Mouse (Mus musculus) kidney, adult 8-10 months (tissue): ENCODE results near the gene Fry.

ENCODE experiments used
- DNase-seq, 2 experiments: peaks; one replicate each; pipeline ENCODE4 v3.0.0; 2022

Fry gene

DNA sequence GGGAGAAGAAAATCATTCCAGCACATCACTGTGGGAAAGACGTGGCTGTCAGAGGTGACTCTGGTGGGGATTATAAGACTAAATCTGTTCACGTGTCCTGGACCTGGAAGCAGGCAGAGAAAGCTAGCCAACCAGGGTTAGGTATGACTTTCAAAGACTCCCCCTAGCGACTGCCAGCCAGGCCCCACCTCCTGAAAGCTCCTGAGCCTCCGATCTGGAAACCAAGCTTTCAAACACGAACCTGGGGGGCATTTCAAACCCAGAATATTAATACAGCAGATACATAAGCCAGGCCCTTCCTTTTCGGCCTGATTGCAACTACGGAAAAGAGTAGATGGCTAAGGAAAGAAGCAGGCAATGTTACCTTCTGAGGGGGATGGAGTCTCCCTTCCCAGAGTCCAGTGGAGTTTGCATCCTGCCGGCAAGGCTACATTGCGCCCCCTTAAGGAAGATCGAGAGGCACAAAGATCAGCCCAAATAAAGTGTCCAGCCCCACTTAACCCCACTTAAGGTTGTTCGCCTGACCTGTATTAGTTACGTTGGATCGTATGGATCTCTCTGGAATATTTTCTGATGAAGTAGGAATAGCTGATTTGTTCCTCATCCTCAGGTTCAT lies 284.5 kb downstream of the Fry start:
- DNase-seq, result no peak

DNA sequence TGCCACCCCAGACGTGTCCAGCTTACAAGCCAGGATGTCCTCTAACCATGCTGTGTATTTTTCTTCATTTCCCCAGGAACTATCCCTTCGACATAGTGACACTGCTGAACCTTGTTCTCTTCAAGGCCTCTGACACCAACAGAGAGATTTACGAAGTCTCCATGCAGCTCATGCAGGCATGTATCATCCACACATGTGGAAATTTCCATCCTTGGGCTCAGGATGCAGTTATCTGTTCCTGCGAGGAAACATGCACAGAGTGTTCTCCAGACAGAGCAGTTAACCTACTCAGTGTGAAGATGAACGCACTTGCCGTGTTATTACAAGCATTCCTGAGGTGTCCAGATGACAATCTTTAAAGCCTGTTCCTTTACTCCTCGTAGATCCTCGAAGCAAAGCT lies 286.4 kb downstream of the Fry start:
- DNase-seq, result no peak

DNA sequence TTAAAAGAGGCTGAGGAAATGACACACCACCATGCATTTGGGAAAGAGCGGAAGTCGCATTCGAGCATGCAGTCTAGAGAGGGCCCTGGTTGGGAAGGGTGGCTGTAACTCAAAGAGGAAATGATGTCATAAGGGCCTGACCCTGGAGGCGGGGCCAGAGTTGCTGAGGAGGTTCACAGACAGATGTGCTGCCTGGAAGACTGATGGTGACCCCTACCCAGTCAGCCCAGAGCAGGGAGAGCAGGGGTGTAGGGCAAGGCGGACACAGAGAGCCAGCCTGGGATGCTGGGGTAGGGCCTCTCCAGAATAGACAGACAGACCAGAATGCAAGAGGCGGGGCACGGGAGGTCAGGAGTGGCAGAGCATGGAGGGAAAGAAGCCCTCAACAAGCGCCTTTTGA lies 290.5 kb downstream of the Fry start:
- DNase-seq, result peak in 1 of 2 experiments; percentile 8

DNA sequence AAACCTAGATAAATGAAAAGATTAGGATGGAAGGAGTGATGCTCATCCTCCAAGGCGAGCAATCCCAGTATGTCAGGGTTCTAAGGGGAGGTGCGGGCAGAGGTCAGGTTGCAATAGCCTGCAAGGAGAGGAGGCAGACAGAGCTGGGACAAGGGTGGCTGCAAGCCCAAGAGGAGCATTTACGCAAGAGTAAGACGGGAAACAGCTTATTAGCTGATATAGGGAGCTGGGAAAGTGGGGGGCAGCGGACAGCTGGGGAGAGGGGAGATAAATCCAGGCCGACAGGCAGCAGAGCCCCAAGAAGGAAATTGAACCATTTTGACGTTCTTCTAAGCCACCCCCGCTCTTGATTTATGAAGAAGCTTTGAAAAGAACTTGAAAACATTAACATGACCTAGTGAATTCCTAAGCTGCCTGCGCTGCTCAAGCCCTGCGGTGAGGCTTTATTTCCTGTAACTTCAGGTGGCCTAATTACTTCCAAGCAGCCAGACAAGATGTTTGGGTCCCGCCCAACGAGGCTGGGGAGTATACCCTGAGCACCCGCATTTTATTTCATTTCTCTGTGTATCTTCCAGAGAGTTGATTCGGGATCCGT lies 291.1 kb downstream of the Fry start:
- peak in 1 of 2 experiments; percentile 10 for DNase-seq

DNA sequence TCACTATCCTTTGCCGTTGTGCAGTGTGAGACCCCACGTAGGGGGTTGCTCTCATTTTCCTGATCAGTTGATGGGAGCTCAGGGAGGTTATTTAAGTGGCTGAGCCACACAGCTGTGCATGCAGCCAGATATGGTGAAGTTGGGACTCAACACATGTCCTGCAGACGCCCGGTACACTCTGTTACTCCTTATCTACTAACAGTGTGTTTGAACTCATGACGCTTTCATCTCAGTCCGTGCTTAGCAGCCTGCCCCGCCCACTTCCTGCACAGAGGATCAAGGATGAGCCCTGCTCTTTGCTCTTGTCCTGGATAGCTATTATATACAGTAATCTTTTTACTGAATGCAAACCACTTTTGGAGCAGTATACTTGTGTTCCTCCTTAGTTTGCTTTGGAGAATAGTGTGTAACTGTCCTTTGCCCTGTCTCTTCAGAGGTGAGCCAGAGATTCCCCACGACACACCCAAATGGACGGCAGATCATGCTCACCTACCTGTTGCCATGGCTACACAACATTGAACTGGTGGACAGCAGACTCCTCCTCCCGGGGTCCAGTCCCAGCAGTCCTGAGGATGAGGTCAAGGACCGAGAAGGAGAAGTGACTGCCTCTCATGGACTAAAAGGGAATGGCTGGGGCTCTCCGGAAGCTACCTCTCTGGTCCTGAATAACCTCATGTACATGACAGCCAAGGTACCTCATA lies 294.5 kb downstream of the Fry start:
- no peak for DNase-seq

DNA sequence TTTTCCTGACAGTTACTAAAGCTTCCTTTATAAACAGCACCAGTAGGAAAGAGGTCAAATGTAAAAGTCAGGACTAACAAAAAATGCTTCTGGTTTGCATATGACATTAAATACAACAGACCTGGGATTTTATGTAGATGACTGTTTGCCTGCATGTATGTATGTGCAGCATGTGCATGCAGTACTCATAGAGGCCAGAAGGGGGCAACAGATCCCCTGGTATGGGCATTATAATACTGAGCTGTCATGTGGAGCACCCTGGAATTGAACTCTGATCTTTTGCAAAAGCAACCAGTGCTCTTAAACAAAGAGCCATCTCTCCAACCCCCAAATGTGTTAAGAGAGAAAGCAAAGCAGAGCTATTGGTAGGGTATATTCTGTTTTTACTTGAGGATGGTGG lies 296.4 kb downstream of the Fry start:
- no peak for DNase-seq

DNA sequence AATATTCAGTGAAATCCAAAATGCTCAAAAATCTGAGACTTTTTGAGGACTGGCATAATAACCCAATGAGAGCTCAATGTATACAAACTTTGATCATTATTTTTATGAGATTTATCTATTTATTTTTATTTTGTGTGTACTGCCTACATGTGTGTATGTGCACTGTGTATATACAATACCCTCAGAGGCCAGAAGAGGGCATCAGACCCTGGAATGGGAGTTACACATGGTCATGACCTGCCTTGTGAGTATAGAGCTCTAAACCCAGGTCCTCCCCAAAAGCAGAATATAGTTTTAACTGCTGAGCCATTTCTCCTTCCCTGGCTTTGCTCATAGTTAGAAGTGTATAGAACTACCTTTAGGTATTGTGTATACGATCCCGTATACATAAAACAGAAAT lies 298.8 kb downstream of the Fry start:
- no peak for DNase-seq

DNA sequence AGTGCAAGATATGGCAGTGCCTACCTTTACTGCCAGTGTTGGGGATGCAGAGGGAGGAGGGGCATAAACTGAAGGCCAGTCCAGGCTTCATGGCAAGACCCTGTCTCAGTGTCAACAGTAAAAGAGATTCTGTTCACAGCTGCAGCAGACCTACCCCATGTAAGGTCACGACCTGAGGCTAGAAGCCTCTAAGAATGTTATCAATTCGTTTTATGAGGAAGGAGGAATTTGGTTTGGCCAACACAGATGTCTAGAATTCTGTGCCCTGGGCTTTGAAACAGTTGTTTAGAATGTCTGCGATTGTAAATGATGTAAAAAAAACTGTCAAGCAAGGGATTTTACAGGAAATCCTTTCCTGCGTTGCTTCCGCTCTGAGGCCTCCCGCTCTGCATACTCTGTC lies 299.6 kb downstream of the Fry start:
- no peak for DNase-seq

DNA sequence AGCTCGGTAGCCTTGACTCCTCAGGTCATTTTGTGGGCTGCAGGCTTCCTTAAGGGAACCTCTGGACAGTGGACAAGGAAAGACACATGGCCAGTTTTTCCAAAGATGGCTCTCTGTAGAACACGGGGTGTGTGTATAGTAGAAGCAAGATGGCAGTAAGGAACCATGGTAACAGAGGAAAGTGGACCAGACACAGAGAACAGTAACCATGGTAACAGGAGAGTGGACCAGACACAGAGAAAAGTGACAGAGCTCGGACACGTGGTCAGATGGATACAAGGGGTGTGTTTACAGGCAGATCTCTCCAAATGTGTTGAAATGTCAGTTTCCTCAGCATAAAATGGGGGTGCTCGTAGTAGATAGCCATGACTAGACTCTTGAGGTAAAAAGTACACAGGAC lies 306.6 kb downstream of the Fry start:
- no peak for DNase-seq

DNA sequence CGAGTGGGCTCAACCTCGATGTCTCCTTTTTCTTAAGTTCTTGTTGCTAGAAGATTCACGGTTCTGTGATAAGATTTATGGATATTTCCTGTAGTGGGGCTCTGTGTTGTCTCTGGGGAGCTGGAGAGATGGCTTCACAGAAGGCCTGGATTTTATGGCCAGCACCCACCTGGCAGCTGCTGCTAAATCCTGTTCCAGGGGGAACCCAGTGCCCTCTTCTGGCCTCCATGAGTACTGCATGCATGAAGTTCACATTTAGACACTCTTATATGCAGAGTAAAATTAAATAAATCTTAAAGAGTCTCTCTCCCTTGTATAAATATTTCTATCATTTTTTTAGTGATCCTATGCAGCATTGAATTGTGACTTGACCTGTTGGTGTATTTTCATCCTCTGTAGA lies 308.1 kb downstream of the Fry start:
- DNase-seq, result peak in 1 of 2 experiments; percentile 36

DNA sequence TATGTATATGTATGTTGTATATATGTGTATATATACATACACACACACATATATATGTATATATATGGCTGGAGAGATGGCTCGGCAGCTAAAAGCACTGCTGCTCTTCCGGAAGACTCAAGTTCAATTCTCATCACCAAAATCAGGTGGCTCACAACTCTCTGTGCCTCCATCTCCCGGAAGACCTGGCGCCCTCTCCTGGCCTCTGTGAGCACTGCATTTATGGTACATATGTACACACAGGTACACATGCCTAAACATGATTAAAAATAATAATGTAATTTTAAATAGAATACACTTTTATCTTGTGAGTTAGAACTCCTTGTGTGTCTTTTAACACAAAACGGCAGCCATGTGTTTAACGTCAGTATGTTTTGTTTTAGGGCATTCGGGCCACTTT lies 312.8 kb downstream of the Fry start:
- DNase-seq, result no peak

DNA sequence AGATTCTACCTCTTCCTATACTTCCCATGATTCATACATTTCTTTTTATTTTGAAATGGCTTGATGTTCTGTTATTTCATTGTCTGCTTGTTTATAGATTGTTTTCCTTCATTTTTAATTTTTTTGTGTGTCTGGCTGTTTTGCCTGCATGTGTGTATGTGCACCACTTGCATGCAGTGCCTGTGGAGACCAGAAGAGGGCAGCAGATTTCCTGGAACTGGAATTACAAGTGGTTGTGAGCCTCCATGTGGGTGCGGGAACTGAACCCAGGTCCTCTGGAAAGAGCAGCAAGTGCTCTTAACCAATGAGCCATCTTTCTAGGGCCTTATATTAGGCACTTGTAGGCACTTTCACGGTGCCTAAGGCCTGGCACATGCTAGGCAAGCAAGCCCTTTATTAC lies 314.5 kb downstream of the Fry start:
- DNase-seq, result no peak

DNA sequence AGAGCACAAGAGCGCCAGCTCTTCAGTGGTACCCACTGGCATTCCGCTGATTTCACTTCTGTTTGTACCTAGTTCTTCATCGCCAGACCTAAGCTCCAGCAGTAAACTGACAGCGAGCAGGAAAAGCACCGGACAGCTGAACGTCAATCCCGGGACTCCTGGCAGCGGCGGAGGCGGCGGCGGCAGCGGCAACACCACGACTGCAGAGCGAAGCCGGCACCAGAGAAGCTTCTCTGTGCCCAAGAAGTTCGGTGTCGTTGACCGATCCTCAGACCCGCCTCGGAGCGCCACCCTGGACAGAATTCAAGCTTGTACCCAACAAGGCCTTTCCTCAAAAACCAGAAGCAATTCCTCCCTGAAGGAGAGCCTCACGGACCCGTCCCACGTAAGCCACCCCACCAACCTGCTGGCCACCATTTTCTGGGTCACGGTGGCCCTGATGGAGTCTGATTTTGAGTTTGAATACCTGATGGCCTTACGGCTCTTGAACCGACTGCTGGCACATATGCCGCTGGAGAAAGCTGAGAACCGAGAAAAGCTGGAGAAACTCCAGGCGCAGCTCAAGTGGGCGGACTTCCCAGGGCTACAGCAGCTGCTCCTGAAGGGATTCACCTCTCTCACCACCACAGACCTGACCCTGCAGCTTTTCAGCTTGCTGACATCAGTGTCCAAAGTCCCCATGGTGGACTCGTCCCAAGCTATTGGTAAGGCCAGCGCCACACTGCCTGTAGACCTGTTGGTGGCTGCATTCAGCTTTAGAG lies 318.4 kb downstream of the Fry start:
- DNase-seq, result peak in 1 of 2 experiments; percentile 21

DNA sequence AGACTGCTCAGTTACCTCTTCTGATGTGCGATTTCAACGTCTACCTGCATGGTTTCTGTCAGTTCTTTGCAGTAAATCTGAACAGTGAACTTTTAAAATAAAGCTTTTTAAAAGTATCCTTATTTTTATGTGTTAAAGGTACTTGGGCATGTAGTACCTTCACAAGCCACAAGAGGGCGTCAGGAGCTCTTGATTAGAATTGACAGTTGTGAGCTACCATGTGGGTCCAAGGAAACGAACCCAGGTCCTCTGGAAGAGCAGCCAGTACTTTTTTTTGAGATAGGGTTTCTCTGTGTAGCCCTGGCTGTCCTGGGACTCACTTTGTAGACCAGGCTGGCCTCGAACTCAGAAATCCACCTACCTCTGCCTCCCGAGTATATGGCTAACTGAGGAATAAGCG lies 323.2 kb downstream of the Fry start:
- DNase-seq, result peak in 1 of 2 experiments; percentile 53

DNA sequence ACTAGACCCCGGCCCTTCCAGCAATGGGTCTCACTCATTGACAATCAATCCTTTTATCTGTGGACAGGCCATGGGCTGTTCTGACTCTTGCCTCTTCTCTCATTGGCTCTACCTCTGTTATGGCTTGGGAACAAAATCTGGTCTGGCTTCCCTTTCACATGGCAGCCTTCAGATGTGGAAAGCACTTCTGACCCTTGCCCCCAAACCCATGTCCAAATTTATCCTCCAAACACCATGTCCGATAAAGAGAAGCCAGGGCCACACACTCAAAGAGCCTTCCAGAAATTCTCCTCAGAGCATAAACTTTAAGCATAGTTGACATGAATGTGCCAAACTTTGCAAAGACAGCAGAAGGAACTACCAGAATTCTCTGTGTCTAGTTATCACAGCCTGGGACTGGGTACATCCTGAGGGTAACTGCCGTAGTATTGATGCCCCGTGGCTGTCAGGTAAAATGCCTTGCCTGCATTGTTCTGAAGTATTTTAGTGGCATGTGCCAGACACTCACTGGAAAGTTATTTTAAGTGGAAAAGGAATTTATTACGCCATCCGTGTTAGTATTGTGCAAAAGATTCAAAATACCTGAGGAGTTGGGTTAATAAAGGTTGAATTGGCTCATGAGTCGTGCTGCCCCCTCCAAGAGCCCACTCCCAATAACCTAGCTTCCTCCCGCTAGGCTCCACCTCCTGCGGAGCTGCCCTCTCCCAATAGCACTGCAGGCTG lies 333.0 kb downstream of the Fry start:
- DNase-seq, result no peak

DNA sequence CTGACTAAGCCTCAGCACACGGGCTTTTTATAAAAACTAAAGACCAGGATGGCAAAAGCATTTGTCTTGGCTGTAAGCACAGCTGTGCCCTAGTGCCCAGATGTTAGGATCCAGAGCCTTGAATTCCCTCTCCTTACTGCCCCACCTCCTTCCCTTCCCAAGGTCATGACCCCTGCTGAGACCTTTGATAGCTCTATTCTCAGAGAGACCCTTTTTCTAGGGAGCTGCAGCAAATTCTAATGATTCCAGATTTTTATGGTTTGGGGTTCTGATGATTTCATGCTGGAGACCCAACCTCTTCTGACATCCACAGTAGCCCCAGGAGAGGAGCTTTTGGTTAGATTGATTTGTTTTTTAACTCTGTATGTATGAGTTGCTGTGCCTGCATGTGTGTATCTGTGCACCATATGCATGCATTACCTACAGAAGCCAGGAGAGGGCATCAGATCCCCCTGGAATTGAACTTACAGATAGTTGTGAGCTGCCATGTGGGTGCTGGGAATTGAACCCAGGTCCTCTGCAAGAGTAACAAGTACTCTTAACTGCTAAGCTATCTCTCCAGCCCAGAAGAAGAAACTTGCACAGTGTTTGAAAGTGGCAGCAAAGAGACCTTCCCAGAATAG lies 333.7 kb downstream of the Fry start:
- no peak for DNase-seq

DNA sequence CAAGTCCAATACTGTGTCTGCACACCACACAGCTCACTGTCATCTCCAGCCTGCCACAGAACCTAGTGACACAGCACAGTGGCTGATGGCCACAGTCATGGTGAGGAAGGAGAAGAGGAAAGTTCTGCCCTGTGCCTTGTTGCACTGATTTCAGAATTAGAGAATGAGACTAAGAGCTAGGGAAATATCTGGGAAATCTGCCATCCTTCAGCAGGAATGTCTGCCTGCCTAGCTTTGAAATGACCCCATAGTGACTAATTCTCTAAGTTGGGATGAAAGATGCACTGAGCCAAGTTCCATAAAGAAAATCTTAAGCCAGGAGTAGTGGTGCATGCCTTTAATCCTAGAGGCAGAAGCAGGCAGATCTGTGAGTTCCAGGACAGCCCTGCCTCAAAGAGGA lies 334.2 kb downstream of the Fry start:
- DNase-seq, result no peak

DNA sequence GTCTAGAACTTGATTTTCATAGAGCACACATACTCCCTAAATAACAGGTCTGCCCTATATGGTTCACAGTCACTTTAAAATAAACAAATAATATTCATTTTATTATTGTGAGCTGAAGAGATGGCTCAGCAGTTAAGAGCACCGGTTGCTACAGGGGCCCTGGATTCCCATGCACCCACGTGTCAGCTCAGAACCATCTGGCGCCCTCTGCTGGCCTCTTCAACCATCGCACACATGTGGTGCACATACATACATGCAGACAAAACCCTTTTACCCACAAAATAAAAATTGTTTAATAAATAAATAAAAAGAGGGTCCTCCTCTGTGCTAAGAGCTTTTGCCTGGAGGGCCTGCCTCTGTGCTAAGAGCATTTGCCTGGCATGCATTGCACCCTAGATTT lies 335.0 kb downstream of the Fry start:
- DNase-seq, result no peak

DNA sequence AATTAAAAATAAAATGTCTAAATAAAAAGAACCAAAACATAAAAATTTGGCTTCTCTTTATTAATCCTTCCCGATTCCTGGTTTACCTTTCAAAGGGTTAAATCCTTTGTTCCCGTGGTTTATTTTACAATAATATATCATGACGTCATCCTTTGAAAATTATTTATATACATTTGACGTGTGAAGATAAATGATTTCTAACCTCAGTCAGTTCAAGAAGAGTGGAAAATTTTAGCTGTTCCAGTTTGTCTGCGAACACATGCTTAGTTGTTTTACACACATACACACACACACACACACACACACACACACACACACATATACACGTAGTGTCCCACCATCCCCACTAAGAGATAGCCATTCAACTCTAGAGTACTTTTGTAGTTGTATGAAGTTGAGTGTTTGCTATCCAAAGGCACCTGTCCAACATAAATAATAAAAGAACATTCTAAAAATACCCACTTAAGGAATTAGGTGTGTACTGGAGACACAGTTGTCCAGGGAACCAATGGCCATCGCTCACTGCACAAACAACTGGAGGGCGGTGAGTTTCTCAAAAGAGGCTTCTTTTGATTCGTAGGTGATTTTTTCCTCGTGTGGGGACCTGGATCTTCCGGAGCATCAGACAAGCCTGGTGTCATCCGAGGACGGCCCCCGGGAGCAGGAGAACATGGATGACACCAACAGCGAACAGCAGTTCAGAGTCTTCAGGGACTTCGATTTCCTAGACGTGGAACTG lies 338.9 kb downstream of the Fry start:
- peak in 1 of 2 experiments; percentile 30 for DNase-seq

DNA sequence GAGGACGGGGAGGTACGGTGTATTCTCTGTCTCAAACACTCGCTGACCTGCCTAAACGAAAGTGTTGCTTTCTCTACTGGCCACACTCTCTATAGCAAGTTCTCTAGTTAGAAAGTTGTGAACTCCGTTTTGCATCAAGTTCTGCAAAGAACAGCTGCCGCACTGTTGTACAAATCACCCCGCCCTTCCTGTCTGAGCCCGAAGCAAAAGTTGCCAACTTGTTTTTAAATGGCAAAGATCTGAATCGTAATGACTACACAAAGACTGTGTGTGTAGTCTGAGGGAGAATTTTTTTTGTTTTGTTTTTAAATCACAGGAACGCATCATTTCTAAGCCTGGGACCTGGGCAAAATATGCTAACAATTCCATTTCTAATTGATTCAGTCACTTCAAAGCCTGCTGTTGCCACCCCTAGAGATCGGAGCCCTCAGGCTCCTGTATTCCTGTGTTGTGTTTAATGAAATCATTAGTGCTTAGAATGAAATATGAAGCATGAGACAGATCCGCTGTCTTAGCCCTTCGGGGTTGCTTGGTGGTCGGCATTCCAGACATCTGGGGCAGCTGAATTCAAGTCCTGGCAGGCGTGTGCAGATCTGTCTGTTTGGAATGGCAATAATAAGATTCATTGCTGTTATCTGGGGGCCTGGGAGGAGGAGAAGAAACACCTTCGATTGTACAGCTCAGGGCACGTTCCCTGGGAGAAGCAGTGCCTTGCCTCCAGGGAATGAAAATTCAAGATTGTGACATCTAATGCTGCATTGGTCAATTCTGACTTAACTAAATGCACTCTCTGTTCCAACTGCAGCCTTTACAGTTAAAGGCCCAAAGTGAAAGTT lies 339.7 kb downstream of the Fry start:
- peak in 1 of 2 experiments; percentile 16 for DNase-seq

DNA sequence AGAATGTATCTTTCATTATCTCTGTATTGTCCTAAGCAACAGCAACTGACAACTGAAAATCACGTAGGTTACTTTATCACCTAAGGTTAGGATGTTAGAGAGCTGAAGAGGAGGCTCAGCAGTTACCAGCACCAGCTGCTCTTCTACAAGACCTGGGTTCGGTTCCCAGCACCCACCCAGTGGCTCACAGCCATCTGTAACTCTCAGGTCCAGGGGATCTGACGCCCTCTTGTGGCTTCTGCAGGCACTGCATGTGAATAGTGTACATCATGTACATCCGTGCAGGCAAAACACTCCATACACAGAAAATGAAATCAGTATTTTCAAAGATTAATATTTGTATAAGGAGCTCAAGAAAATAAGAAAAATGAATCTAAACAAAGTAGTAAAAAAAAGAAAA lies 341.4 kb downstream of the Fry start:
- DNase-seq, result no peak
